Mouse (Mus musculus) intestine, embryonic 16.5 days (tissue): ENCODE results near the gene Crlf3. TPM values are rescaled to one million over a fixed set of nuclear protein-coding genes. Genes with fewer than 3 reads are reported as not detected.
"Not testable (repeated sequence)": the region's sequence is repeated elsewhere in the genome, so short reads cannot be mapped to it uniquely, and the experiment has no call there.

Source experiments
- ATAC-seq: fragments of 200-750 bp; cut with Nextera tagmentation; 2 replicates; pipeline ENCODE4 v1.8.0; 2017; ENCODE audit warnings: moderate TSS enrichment, moderate library complexity
- H3K27ac ChIP-seq: fragments of 300-500 bp; sonication (generic); 2 replicates; pipeline ENCODE4 v1.5.1; 2014; ENCODE audit warnings: mild to moderate bottlenecking, low read length
- H3K27me3 ChIP-seq: fragments of 300-500 bp; sonication (generic); replicated peaks from 2 replicates; pipeline ENCODE4 v1.6.1; 2014; ENCODE audit warnings: low read length, control low read depth, mixed read lengths; ENCODE audit not compliant: control insufficient read depth, insufficient read depth
- H3K36me3 ChIP-seq: fragments of 300-500 bp; sonication (generic); 2 replicates; pipeline ENCODE4 v1.6.1; 2014; ENCODE audit warnings: low read length, control low read depth; ENCODE audit not compliant: control insufficient read depth, insufficient read depth
- H3K4me1 ChIP-seq: fragments of 300-500 bp; sonication (generic); 2 replicates; pipeline ENCODE4 v1.6.1; 2014; ENCODE audit warnings: low read length, control low read depth, mixed read lengths; ENCODE audit not compliant: control insufficient read depth, insufficient read depth
- H3K4me2 ChIP-seq: fragments of 300-500 bp; sonication (generic); 2 replicates; pipeline ENCODE4 v1.6.1; 2014; ENCODE audit warnings: low read depth, low read length, control low read depth
- H3K4me3 ChIP-seq: fragments of 300-500 bp; sonication (generic); 2 replicates; pipeline ENCODE4 v1.5.1; 2014; ENCODE audit warnings: mild to moderate bottlenecking, low read length
- H3K9ac ChIP-seq: fragments of 300-500 bp; sonication (generic); 2 replicates; pipeline ENCODE4 v1.6.1; 2014; ENCODE audit warnings: low read depth, low read length
- H3K9me3 ChIP-seq: fragments of 300-500 bp; sonication (generic); 2 replicates; pipeline ENCODE4 v1.6.1; 2016; ENCODE audit warnings: low read length, control low read depth; ENCODE audit not compliant: control insufficient read depth
- WGBS: fragments of 180-500 bp; shearing (Covaris S2); extraction: QIAGEN DNeasy Blood & Tissue Kit; methylation state at CpG from one replicate; pipeline ENCODE4 v1.1.7; 2014; 5-methylcytosine and 5-hydroxymethylcytosine counted together
- polyA plus RNA-seq: library from polyadenylated mRNA; unstranded; fragments of >200 nt; fragmentation: Nextera tagmentation; extraction: Ambion mirVana; gene quantifications from 2 replicates; pipeline ENCODE4 v1.2.1, GENCODE M21; 2015

The Crlf3 gene
- polyA plus RNA-seq, 1 experiment from 2014 or later = 22.9 TPM

GRCm38 (mm10) chr11:80046856-80047255 lies 33.9 kb downstream of the Crlf3 start:
- WGBS = 77% methylated on average over 7 of the region's 7 CpGs
- no peaks in the 10 kb centered on the region for H3K9me3 ChIP-seq
- no peak overlapping the region for H3K4me2 ChIP-seq
- H3K27ac ChIP-seq = no peak overlapping the region
- H3K4me1 ChIP-seq = no peaks in the 10 kb centered on the region
- no peak overlapping the region for H3K4me3 ChIP-seq
- H3K36me3 ChIP-seq = peaks cover 6% of the 10 kb centered on the region; the same call in 1 of the 2 replicates
- no peak for ATAC-seq
- no peak overlapping the region for H3K9ac ChIP-seq
- no peaks in the 10 kb centered on the region for H3K27me3 ChIP-seq

GRCm38 (mm10) chr11:80043419-80043817 lies 37.4 kb downstream of the Crlf3 start:
- Histone ChIP-seq H3K9me3 (no peaks in the 10 kb centered on the region), H3K4me1 (no peaks in the 10 kb centered on the region), H3K27ac (no peak overlapping the region), H3K9ac (no peak overlapping the region), H3K36me3 (peaks cover 5% of the 10 kb centered on the region; the same call in 1 of the 2 replicates), H3K4me3 (no peak overlapping the region), H3K4me2 (no peak overlapping the region), H3K27me3 (no peaks in the 10 kb centered on the region)
- 89% methylated on average over 8 of the region's 8 CpGs for WGBS
- no peak for ATAC-seq

- H3K4me2 ChIP-seq = no peak overlapping the region
- WGBS = 57% methylated on average over 10 of the region's 10 CpGs
Observed at GRCm38 (mm10) chr11:80042615-80043418, 38.0 kb downstream of the Crlf3 start.

GRCm38 (mm10) chr11:80037495-80037894 lies 43.3 kb downstream of the Crlf3 start:
- Histone ChIP-seq H3K27me3 (no peaks in the 10 kb centered on the region), H3K36me3 (peaks cover 11% of the 10 kb centered on the region; the same call in 1 of the 2 replicates), H3K4me2 (no peak overlapping the region), H3K9me3 (no peaks in the 10 kb centered on the region), H3K27ac (no peak overlapping the region), H3K4me1 (no peaks in the 10 kb centered on the region), H3K9ac (no peak overlapping the region), H3K4me3 (no peak overlapping the region)
- WGBS = 76% methylated on average over 8 of the region's 8 CpGs
- ATAC-seq = no peak

More at GRCm38 (mm10) chr11:80042615-80043418, 38.0 kb downstream of the Crlf3 start:
- Histone ChIP-seq H3K4me1 (no peaks in the 10 kb centered on the region), H3K9me3 (no peaks in the 10 kb centered on the region), H3K27me3 (no peaks in the 10 kb centered on the region), H3K9ac (no peak overlapping the region), H3K27ac (no peak overlapping the region), H3K36me3 (no peaks in the 10 kb centered on the region), H3K4me3 (no peak overlapping the region)
- ATAC-seq = no peak

- 89% methylated on average over 4 of the region's 4 CpGs for WGBS
- H3K36me3 ChIP-seq = peaks cover 7% of the 10 kb centered on the region
- ATAC-seq = no peak
- H3K27ac ChIP-seq = no peak overlapping the region
- no peak overlapping the region for H3K4me2 ChIP-seq
- no peaks in the 10 kb centered on the region for H3K27me3 ChIP-seq
- no peak overlapping the region for H3K4me3 ChIP-seq
- H3K9me3 ChIP-seq = no peaks in the 10 kb centered on the region
- H3K9ac ChIP-seq = no peak overlapping the region
- H3K4me1 ChIP-seq = no peaks in the 10 kb centered on the region
Observed at GRCm38 (mm10) chr11:80021306-80021705, 59.5 kb downstream of the Crlf3 start.

GRCm38 (mm10) chr11:80019792-80020191 lies 61.0 kb downstream of the Crlf3 start:
- Histone ChIP-seq H3K4me3 (no peak overlapping the region), H3K27me3 (no peaks in the 10 kb centered on the region), H3K4me2 (no peak overlapping the region), H3K36me3 (peaks cover 3% of the 10 kb centered on the region), H3K4me1 (no peaks in the 10 kb centered on the region), H3K27ac (no peak overlapping the region), H3K9ac (no peak overlapping the region), H3K9me3 (no peaks in the 10 kb centered on the region)
- no peak for ATAC-seq
- WGBS = 93% methylated on average over 1 of the region's 1 CpGs

- not testable (repeated sequence) for H3K4me1 ChIP-seq, H3K9ac ChIP-seq, H3K27ac ChIP-seq, H3K4me3 ChIP-seq, H3K9me3 ChIP-seq, H3K27me3 ChIP-seq, H3K36me3 ChIP-seq, ATAC-seq, H3K4me2 ChIP-seq
- WGBS = 97% methylated on average over 3 of the region's 5 CpGs
Observed at GRCm38 (mm10) chr11:80016533-80016932, 64.3 kb downstream of the Crlf3 start.

Other genes starting within 250 kb of the Crlf3 start
- 41.5 and 44.7 TPM in 2 replicates for gene Utp6, start 118.6 kb downstream of the Crlf3 start, polyA plus RNA-seq
- gene Suz12, start 87.9 kb downstream of the Crlf3 start, polyA plus RNA-seq = 13.6 and 14.3 TPM in 2 replicates
- gene Atad5, start 8.4 kb upstream of the Crlf3 start, polyA plus RNA-seq = 4.7 and 5.6 TPM in 2 replicates
- 28.8 and 33.1 TPM in 2 replicates for gene Tefm, start 61.2 kb upstream of the Crlf3 start, polyA plus RNA-seq
- 4.9 and 5.1 TPM in 2 replicates for gene Adap2, start 73.1 kb upstream of the Crlf3 start, polyA plus RNA-seq
- gene Rnf135, start 102.9 kb upstream of the Crlf3 start, polyA plus RNA-seq = 11.7 and 11.8 TPM in 2 replicates
- gene Rhot1, start 128.0 kb upstream of the Crlf3 start, polyA plus RNA-seq = 36.8 and 38.0 TPM in 2 replicates
- 2.0 and 2.1 TPM in 2 replicates for gene Rhbdl3, start 219.9 kb upstream of the Crlf3 start, polyA plus RNA-seq